Mouse (Mus musculus) heart, embryonic 15.5 days (tissue): ENCODE measurements at regions not wholly inside any gene's neighbourhood (a gene's known extent, or its start where the extent isn't known, plus 50 kb on each side); places are given as distances from the start of the nearest gene placed in this dataset.

Experiments used
- ATAC-seq: fragments of 200-750 bp; cut with Nextera tagmentation; replicated peaks from 2 replicates; pipeline ENCODE4 v1.8.0; 2017; ENCODE audit warnings: low read depth, moderate TSS enrichment; ENCODE audit not compliant: insufficient number of reproducible peaks, insufficient read depth, low FRiP score
- H3K27ac ChIP-seq: fragments of 300-500 bp; sonication (generic); 2 replicates; pipeline ENCODE4 v1.5.1; 2015; ENCODE audit warnings: mild to moderate bottlenecking, inconsistent platforms
- H3K27me3 ChIP-seq: fragments of 300-500 bp; sonication (generic); 2 replicates; pipeline ENCODE4 v1.6.1; 2015; ENCODE audit warnings: inconsistent platforms
- H3K36me3 ChIP-seq: fragments of 300-500 bp; sonication (generic); 2 replicates; pipeline ENCODE4 v1.6.1; 2015; ENCODE audit warnings: mild to moderate bottlenecking, inconsistent platforms
- H3K4me1 ChIP-seq: fragments of 300-500 bp; sonication (generic); replicated peaks from 2 replicates; pipeline ENCODE4 v1.6.1; 2015; ENCODE audit warnings: inconsistent platforms
- H3K4me2 ChIP-seq: fragments of 300-500 bp; sonication (generic); 2 replicates; pipeline ENCODE4 v1.6.1; 2015; ENCODE audit warnings: inconsistent platforms, mild to moderate bottlenecking, moderate library complexity
- H3K4me3 ChIP-seq: fragments of 300-500 bp; sonication (generic); 2 replicates; pipeline ENCODE4 v1.5.1; 2015; ENCODE audit warnings: mild to moderate bottlenecking, inconsistent platforms
- H3K9ac ChIP-seq: fragments of 300-500 bp; sonication (generic); 2 replicates; pipeline ENCODE4 v1.6.1; 2015; ENCODE audit warnings: mild to moderate bottlenecking, inconsistent platforms
- H3K9me3 ChIP-seq: fragments of 300-500 bp; sonication (generic); replicated peaks from 2 replicates; pipeline ENCODE4 v1.6.1; 2016; ENCODE audit warnings: inconsistent platforms
- WGBS: fragments of 180-500 bp; shearing (Covaris S2); methylation state at CpG from one replicate; pipeline ENCODE4 v1.1.7; 2015; ENCODE audit warnings: mixed read lengths; 5-methylcytosine and 5-hydroxymethylcytosine counted together

DNA sequence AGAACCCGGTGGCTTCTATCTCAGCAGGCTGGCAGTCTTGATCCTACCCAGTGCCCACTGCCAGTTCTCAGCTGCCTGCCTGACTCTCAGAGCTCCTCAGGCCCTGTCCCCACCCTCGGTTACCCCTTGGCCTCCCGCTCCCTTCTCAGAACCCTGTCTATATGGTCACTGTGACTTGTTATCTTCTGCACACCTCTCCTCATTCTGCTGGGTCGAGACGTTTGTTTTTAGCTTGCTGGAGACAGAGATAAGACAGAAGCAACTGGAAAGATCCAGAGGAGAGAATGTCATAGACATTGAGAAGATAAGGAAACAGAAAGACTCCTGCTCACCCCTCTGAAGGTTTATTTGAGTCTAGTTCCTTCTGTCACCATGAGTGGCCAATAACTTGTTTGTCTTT lies 53.8 kb upstream of the Phc1 start:
- WGBS = 36% methylated on average over 5 of the region's 5 CpGs
- H3K4me2 ChIP-seq = no peak overlapping the region

DNA sequence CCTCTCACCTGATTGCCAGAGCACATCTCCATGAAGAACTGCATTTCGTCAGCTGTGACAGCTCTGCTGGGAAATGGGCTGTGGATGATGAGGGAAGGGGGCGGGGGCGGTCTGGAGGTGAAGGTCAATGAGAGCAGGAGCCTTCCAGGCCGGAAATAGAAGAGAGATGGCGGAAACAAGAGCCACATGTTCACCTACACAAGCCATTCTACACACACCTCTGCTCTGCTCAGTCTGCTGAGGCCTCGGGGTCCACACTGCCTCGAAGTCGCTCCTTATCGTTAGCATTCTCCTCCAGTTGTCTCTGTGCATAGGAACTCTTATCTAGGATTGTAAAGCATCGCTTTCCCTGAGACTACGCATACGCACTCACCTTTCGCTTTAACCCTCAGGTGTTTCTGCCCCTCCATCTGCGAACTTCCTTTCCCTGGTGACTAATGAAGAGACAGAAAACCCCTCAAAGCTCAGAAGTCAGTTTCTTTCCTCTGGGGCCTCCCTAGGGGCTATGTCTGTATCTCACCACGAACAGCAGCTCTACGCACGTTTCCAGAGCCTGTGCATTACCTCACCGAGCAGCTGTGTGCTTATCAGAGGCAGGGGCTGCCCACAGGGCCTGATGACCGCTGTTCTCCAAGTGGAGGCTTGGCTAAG lies 53.0 kb upstream of the Phc1 start:
- peak overlapping the region; percentile 60 for H3K27ac ChIP-seq
- WGBS = 25% methylated on average over 19 of the region's 19 CpGs

More for the DNA sequence above, 53.8 kb upstream of the Phc1 start:
- peaks cover 29% of the 10 kb centered on the region for H3K4me1 ChIP-seq
- no peaks in the 10 kb centered on the region for H3K36me3 ChIP-seq
- H3K9me3 ChIP-seq = no peaks in the 10 kb centered on the region
- no peak overlapping the region for H3K9ac ChIP-seq
- H3K27me3 ChIP-seq = no peaks in the 10 kb centered on the region
- H3K4me3 ChIP-seq = no peak overlapping the region
- peak overlapping the region; percentile 60; the same call in 1 of the 2 replicates for H3K27ac ChIP-seq
- ATAC-seq = no peak; the same call in 1 of the 2 replicates

DNA sequence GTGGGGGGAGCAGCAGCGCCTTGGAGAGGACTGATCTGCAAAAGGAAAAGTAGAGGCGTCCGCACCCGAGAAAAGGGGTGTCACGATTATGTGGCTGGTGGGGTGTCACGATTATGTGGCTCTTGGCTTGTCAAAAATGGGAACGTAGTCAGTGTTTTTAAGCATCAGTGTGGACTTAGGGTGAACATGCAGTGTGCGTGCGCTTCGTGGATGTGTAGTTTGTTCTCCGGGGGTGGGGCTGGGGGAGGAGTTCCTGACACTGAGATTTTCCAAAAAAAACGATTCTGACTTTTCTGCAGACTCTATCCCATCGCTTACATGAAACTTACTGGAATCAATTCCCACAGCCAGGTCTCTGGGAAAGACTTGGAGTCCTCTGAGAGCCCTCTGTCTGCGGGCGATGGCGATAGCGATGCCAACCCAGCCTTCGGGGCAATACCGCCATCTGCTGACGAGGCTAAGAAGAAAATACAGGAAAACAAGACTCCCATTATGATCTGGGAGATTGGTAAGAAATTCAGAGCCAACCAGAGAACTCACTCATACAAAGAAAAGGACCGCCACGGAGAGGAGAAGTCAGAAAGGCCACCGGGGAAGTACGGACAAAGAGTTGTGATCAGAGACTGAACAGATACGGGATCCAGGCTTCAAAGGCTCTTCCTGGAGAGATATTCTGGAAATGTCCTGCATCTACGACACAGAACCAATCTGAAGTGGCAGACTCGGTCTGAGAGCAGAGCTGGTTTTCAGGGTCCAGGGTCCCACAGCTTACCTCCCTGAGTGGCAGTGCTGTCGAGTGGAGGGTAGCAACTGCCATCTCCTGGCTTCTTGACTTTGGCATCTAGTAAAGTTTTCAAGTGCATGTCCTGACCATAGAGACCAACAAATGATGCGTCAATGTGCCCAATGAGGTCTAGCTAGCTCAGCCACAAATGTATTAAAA lies 51.6 kb upstream of the Phc1 start:
- Histone ChIP-seq H3K4me2 (peak overlapping the region; percentile 43), H3K27ac (no peak overlapping the region), H3K4me1 (peaks cover 29% of the 10 kb centered on the region), H3K9me3 (no peaks in the 10 kb centered on the region), H3K9ac (no peak overlapping the region), H3K36me3 (no peaks in the 10 kb centered on the region), H3K27me3 (no peaks in the 10 kb centered on the region), H3K4me3 (peak overlapping the region; percentile 19; the same call in 1 of the 2 replicates)
- ATAC-seq = no peak
- 34% methylated on average over 29 of the region's 29 CpGs for WGBS

More for the DNA sequence above, 53.0 kb upstream of the Phc1 start:
- H3K4me2 ChIP-seq = peak overlapping the region; percentile 43
- ATAC-seq = peak; percentile 86
- H3K36me3 ChIP-seq = no peaks in the 10 kb centered on the region
- peaks cover 29% of the 10 kb centered on the region for H3K4me1 ChIP-seq
- H3K27me3 ChIP-seq = no peaks in the 10 kb centered on the region
- H3K9ac ChIP-seq = no peak overlapping the region
- H3K4me3 ChIP-seq = no peak overlapping the region
- H3K9me3 ChIP-seq = no peaks in the 10 kb centered on the region

DNA sequence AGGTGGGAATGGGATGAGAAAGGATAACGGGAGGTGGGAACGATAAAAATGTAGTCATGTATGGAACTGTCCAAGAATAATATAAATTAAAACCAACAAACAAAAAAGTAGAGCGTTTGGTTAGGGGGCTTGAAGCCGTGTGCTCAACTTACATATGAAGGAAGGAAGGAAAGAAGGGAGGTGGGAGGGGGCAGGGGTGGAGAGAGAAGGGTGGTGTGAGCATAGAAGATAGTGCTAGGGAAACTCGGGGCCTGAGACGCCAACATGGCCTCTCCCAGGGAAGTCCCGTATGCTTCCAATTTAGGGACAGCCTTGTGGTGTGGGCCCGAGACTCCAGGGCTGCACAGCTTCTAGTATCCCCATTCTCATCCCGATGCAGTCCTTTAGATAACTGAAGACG lies 50.8 kb upstream of the Phc1 start:
- no peak overlapping the region for H3K4me3 ChIP-seq

DNA sequence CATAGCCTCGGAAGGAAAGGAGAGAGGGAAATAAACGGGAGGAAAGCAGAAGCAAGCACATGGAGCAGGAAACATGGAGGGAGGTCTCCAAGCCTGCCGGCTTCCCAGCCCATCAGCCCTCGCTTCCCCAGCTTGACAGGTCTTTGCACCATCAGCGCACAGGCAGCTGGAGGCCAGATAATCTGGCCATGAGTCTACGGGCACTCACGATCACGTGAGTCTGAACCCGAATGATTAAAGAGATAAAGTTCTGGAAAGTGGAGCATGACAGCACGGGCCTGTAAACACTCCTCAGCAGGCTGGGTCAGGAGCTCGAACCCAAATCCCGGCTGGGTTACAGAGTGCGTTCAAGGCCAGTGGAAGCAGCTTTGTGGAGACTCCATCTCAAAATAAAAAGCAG lies 50.4 kb upstream of the Phc1 start:
- Histone ChIP-seq H3K27me3 (no peaks in the 10 kb centered on the region), H3K9me3 (no peaks in the 10 kb centered on the region), H3K9ac (no peak overlapping the region), H3K4me2 (no peak overlapping the region), H3K4me3 (no peak overlapping the region), H3K27ac (no peak overlapping the region), H3K36me3 (no peaks in the 10 kb centered on the region), H3K4me1 (peaks cover 29% of the 10 kb centered on the region)
- WGBS = 31% methylated on average over 13 of the region's 13 CpGs
- no peak for ATAC-seq

More for the DNA sequence above, 50.8 kb upstream of the Phc1 start:
- H3K36me3 ChIP-seq = no peaks in the 10 kb centered on the region
- H3K27me3 ChIP-seq = no peaks in the 10 kb centered on the region
- no peaks in the 10 kb centered on the region for H3K9me3 ChIP-seq
- no peak for ATAC-seq
- no peak overlapping the region for H3K27ac ChIP-seq
- no peak overlapping the region for H3K9ac ChIP-seq
- H3K4me1 ChIP-seq = peaks cover 29% of the 10 kb centered on the region
- peak overlapping the region; percentile 43; the same call in 1 of the 2 replicates for H3K4me2 ChIP-seq
- WGBS = 53% methylated on average over 10 of the region's 10 CpGs
